Mouse (Mus musculus) liver, postnatal 0 days (tissue): ENCODE data around the gene Fads2.

Experiments
- CTCF ChIP-seq: sonication (generic); IDR thresholded peaks from 2 replicates; pipeline ENCODE4 v1.5.1; 2016; ENCODE audit warnings: antibody characterized with exemption, low read depth
- EP300 ChIP-seq: IDR thresholded peaks from 2 replicates; pipeline ENCODE4 v1.6.1; 2016; ENCODE audit warnings: antibody characterized with exemption, low read depth, mild to moderate bottlenecking

GRCm38 (mm10) chr19:10107051-10107611 lies 5.6 kb upstream of the Fads2 start:
- TF ChIP-seq EP300: no peak
- no peak for TF ChIP-seq CTCF
